Mouse (Mus musculus) intestine, embryonic 14.5 days (tissue): ENCODE data around the gene Galnt10. TPM values are rescaled to one million over a fixed set of nuclear protein-coding genes. Genes with fewer than 3 reads are reported as not detected.

Experiments
- ATAC-seq: fragments of 200-750 bp; cut with Nextera tagmentation; replicated peaks from 2 replicates; pipeline ENCODE4 v1.8.0; 2017; ENCODE audit warnings: low read depth, moderate number of reproducible peaks, moderate TSS enrichment, moderate library complexity; ENCODE audit not compliant: low FRiP score, low TSS enrichment
- DNase-seq: peaks from one replicate; pipeline ENCODE4 v3.0.0-alpha.2; 2018; ENCODE audit warnings: low spot score
- H3K27ac ChIP-seq: fragments of 300-500 bp; sonication (generic); 2 replicates; pipeline ENCODE4 v1.5.1; 2014; ENCODE audit warnings: low read depth, mild to moderate bottlenecking, control low read depth
- H3K27me3 ChIP-seq: fragments of 300-500 bp; sonication (generic); replicated peaks from 2 replicates; pipeline ENCODE4 v1.6.1; 2014; ENCODE audit warnings: low read length, control low read depth; ENCODE audit not compliant: control insufficient read depth, insufficient read depth
- H3K36me3 ChIP-seq: fragments of 300-500 bp; sonication (generic); 2 replicates; pipeline ENCODE4 v1.6.1; 2014; ENCODE audit warnings: low read length, control low read depth; ENCODE audit not compliant: control insufficient read depth, insufficient read depth
- H3K4me1 ChIP-seq: fragments of 300-500 bp; sonication (generic); replicated peaks from 2 replicates; pipeline ENCODE4 v1.6.1; 2014; ENCODE audit warnings: low read length, control low read depth, mixed read lengths; ENCODE audit not compliant: control insufficient read depth, insufficient read depth
- H3K4me2 ChIP-seq: fragments of 300-500 bp; sonication (generic); 2 replicates; pipeline ENCODE4 v1.6.1; 2014; ENCODE audit warnings: low read length
- H3K4me3 ChIP-seq: fragments of 300-500 bp; sonication (generic); 2 replicates; pipeline ENCODE4 v1.5.1; 2014; ENCODE audit warnings: low read depth, low read length, control low read depth, mixed read lengths
- H3K9ac ChIP-seq: fragments of 300-500 bp; sonication (generic); 2 replicates; pipeline ENCODE4 v1.6.1; 2014; ENCODE audit warnings: mild to moderate bottlenecking, low read length
- H3K9me3 ChIP-seq: fragments of 300-500 bp; sonication (generic); 2 replicates; pipeline ENCODE4 v1.6.1; 2016; ENCODE audit warnings: low read length, control low read depth; ENCODE audit not compliant: control insufficient read depth
- WGBS: fragments of 180-500 bp; shearing (Covaris S2); extraction: QIAGEN DNeasy Blood & Tissue Kit; methylation state at CpG from one replicate; pipeline ENCODE4 v1.1.7; 2014; 5-methylcytosine and 5-hydroxymethylcytosine counted together
- polyA plus RNA-seq: library from polyadenylated mRNA; unstranded; fragments of >200 nt; fragmentation: Nextera tagmentation; extraction: Ambion mirVana; gene quantifications from 2 replicates; pipeline ENCODE4 v1.2.1, GENCODE M21; 2014

The Galnt10 gene
- polyA plus RNA-seq, 1 experiment from 2014 or later, result 12.5 TPM

GRCm38 (mm10) chr11:57646940-57647339 lies 1.7 kb downstream of the Galnt10 start:
- Histone ChIP-seq H3K4me1 (peaks cover 13% of the 10 kb centered on the region; the same call in 1 of the 2 replicates), H3K9ac (no peak overlapping the region), H3K27ac (no peak overlapping the region), H3K4me2 (peak overlapping the region; percentile 88), H3K9me3 (no peaks in the 10 kb centered on the region), H3K36me3 (no peaks in the 10 kb centered on the region), H3K27me3 (no peaks in the 10 kb centered on the region), H3K4me3 (no peak overlapping the region)
- 79% methylated on average over 8 of the region's 8 CpGs for WGBS
- ATAC-seq, result no peak
- no peak for DNase-seq

- no peak overlapping the region for H3K4me3 ChIP-seq
- DNase-seq (no peak), ATAC-seq (no peak)
- peaks cover 14% of the 10 kb centered on the region; the same call in 1 of the 2 replicates for H3K4me1 ChIP-seq
- no peak overlapping the region for H3K4me2 ChIP-seq
- no peak overlapping the region for H3K27ac ChIP-seq
- no peaks in the 10 kb centered on the region for H3K36me3 ChIP-seq
- no peaks in the 10 kb centered on the region for H3K27me3 ChIP-seq
- WGBS, result 57% methylated on average over 5 of the region's 5 CpGs
- no peak overlapping the region for H3K9ac ChIP-seq
- no peaks in the 10 kb centered on the region for H3K9me3 ChIP-seq
These were observed 2.2 kb downstream of the Galnt10 start for GRCm38 (mm10) chr11:57647446-57647845.

- no peak overlapping the region for H3K9ac ChIP-seq
- no peak overlapping the region for H3K4me2 ChIP-seq
- no peaks in the 10 kb centered on the region for H3K9me3 ChIP-seq
- H3K4me3 ChIP-seq, result no peak overlapping the region
- 93% methylated on average over 11 of the region's 11 CpGs for WGBS
- H3K4me1 ChIP-seq, result peaks cover 14% of the 10 kb centered on the region; the same call in 1 of the 2 replicates
- no peaks in the 10 kb centered on the region for H3K27me3 ChIP-seq
- H3K27ac ChIP-seq, result no peak overlapping the region
- DNase-seq (no peak), ATAC-seq (no peak)
- H3K36me3 ChIP-seq, result no peaks in the 10 kb centered on the region
These were observed 3.1 kb downstream of the Galnt10 start for GRCm38 (mm10) chr11:57648196-57648800.

GRCm38 (mm10) chr11:57649269-57649668 lies 4.0 kb downstream of the Galnt10 start:
- WGBS, result 72% methylated on average over 4 of the region's 4 CpGs

GRCm38 (mm10) chr11:57649671-57650070 lies 4.4 kb downstream of the Galnt10 start:
- Histone ChIP-seq H3K4me3 (no peak overlapping the region), H3K9me3 (no peaks in the 10 kb centered on the region), H3K4me2 (no peak overlapping the region), H3K9ac (no peak overlapping the region), H3K27ac (no peak overlapping the region), H3K36me3 (no peaks in the 10 kb centered on the region), H3K4me1 (peaks cover 17% of the 10 kb centered on the region; the same call in 1 of the 2 replicates), H3K27me3 (no peaks in the 10 kb centered on the region)
- 72% methylated on average over 10 of the region's 10 CpGs for WGBS
- DNase-seq (no peak), ATAC-seq (no peak)

More at GRCm38 (mm10) chr11:57649269-57649668, 4.0 kb downstream of the Galnt10 start:
- Histone ChIP-seq H3K27me3 (no peaks in the 10 kb centered on the region), H3K27ac (no peak overlapping the region), H3K9ac (no peak overlapping the region), H3K4me2 (no peak overlapping the region), H3K4me1 (peaks cover 14% of the 10 kb centered on the region; the same call in 1 of the 2 replicates), H3K36me3 (no peaks in the 10 kb centered on the region), H3K4me3 (no peak overlapping the region), H3K9me3 (no peaks in the 10 kb centered on the region)
- ATAC-seq, result no peak
- no peak for DNase-seq

- peak overlapping the region; percentile 20; the same call in 1 of the 2 replicates for H3K4me2 ChIP-seq
- ATAC-seq (no peak), DNase-seq (no peak)
- 81% methylated on average over 2 of the region's 2 CpGs for WGBS
- H3K4me3 ChIP-seq, result no peak overlapping the region
- H3K4me1 ChIP-seq, result peaks cover 23% of the 10 kb centered on the region; the same call in 1 of the 2 replicates
- no peak overlapping the region for H3K27ac ChIP-seq
- H3K9me3 ChIP-seq, result no peaks in the 10 kb centered on the region
- no peaks in the 10 kb centered on the region for H3K27me3 ChIP-seq
- no peak overlapping the region for H3K9ac ChIP-seq
- H3K36me3 ChIP-seq, result no peaks in the 10 kb centered on the region
These were observed 5.6 kb downstream of the Galnt10 start for GRCm38 (mm10) chr11:57650867-57651266.

- DNase-seq (no peak), ATAC-seq (no peak)
- Histone ChIP-seq H3K27ac (no peak overlapping the region), H3K4me2 (peak overlapping the region; percentile 20), H3K9ac (no peak overlapping the region), H3K27me3 (no peaks in the 10 kb centered on the region), H3K36me3 (no peaks in the 10 kb centered on the region), H3K9me3 (no peaks in the 10 kb centered on the region), H3K4me3 (no peak overlapping the region), H3K4me1 (peaks cover 26% of the 10 kb centered on the region; the same call in 1 of the 2 replicates)
- WGBS, result 31% methylated on average over 15 of the region's 15 CpGs
These were observed 6.1 kb downstream of the Galnt10 start for GRCm38 (mm10) chr11:57651281-57651810.

- Histone ChIP-seq H3K9ac (no peak overlapping the region), H3K4me1 (peaks cover 30% of the 10 kb centered on the region; the same call in 1 of the 2 replicates)
- 88% methylated on average over 23 of the region's 23 CpGs for WGBS
These were observed 7.1 kb downstream of the Galnt10 start for GRCm38 (mm10) chr11:57652206-57652922.

More at GRCm38 (mm10) chr11:57652206-57652922, 7.1 kb downstream of the Galnt10 start:
- no peak overlapping the region for H3K4me3 ChIP-seq
- no peaks in the 10 kb centered on the region for H3K27me3 ChIP-seq
- H3K36me3 ChIP-seq, result no peaks in the 10 kb centered on the region
- H3K9me3 ChIP-seq, result no peaks in the 10 kb centered on the region
- no peak overlapping the region for H3K4me2 ChIP-seq
- no peak for DNase-seq
- ATAC-seq, result no peak
- H3K27ac ChIP-seq, result no peak overlapping the region
